Mouse (Mus musculus): ENCODE results near the gene Arl5b. TPM values are rescaled to one million over a fixed set of nuclear protein-coding genes. Genes with fewer than 3 reads are reported as not detected.

Gene Arl5b
- polyA plus RNA-seq, 1 experiment from 2014 or later: 37.9 TPM

GRCm38 (mm10) chr2:15060856-15061255 lies 11.7 kb downstream of the Arl5b start:
- no peak overlapping the region for H3K4me3 ChIP-seq
- no peak for ATAC-seq (ENCODE audit: insufficient number of reproducible peaks, insufficient read depth, low FRiP score, low TSS enrichment, low read depth)
- H3K27ac ChIP-seq: no peak overlapping the region
- H3K36me3 ChIP-seq: no peaks in the 10 kb centered on the region
- no peak overlapping the region for H3K4me2 ChIP-seq
- no peaks in the 10 kb centered on the region for H3K9me3 ChIP-seq
- H3K4me1 ChIP-seq: peaks cover 17% of the 10 kb centered on the region
- no peak overlapping the region for H3K9ac ChIP-seq
- WGBS: 83% methylated on average over 3 of the region's 3 CpGs
- no peaks in the 10 kb centered on the region for H3K27me3 ChIP-seq

GRCm38 (mm10) chr2:15063815-15064214 lies 14.6 kb downstream of the Arl5b start:
- Histone ChIP-seq H3K27ac (no peak overlapping the region), H3K4me3 (no peak overlapping the region), H3K9me3 (no peaks in the 10 kb centered on the region), H3K9ac (no peak overlapping the region), H3K27me3 (no peaks in the 10 kb centered on the region), H3K4me1 (peaks cover 3% of the 10 kb centered on the region), H3K36me3 (peaks cover 5% of the 10 kb centered on the region), H3K4me2 (no peak overlapping the region)
- 37% methylated on average over 1 of the region's 1 CpGs for WGBS
- no peak for ATAC-seq (ENCODE audit: insufficient number of reproducible peaks, insufficient read depth, low FRiP score, low TSS enrichment, low read depth)

DNA sequence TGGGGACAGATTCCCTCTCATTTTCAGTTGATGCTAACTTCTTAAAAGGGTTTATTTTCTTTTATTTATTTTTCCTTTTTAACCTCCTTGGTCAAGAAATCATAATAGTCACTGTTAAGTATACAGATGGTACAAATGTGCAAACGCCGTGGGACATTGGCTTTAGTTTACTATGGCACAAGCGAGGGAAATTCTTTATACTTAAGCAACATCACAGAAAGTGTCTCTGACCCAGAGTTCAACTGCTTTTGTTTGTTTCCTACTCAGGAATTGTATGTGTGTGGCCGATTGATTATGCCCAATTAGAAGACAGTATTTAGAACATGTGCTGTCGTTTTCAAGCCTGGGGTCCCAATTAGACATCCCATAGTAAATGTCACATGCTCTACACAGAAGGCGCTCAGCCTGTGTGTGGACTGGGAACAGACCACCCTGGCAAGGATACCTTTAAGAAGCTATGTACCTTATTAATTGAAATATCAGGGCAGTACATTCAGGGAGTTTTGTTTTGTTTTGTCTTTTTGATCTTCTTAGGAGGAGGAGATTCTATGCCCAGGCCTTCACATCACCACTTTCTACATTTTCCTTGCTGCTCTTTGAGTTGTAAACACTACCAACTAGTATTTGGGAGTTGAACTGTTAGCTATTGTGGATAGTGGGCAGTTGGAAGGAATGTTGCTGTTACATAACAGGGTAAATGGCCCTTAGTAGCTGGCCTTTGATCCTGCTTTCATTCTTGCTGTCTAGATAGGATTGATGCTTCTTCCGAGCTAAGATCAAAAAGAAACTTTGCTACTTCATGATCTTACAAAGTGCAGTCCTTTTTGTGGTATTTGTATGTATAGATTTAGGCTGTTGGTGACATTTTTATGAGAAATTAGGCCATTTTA lies 15.4 kb downstream of the Arl5b start:
- Histone ChIP-seq H3K4me1 (peaks cover 3% of the 10 kb centered on the region; the same call in 1 of the 2 replicates), H3K36me3 (peaks cover 9% of the 10 kb centered on the region), H3K27me3 (no peaks in the 10 kb centered on the region), H3K4me2 (no peak overlapping the region), H3K4me3 (no peak overlapping the region), H3K27ac (no peak overlapping the region), H3K9ac (no peak overlapping the region), H3K9me3 (no peaks in the 10 kb centered on the region)
- 74% methylated on average over 7 of the region's 7 CpGs for WGBS
- ATAC-seq (ENCODE audit: insufficient number of reproducible peaks, insufficient read depth, low FRiP score, low TSS enrichment, low read depth): no peak

GRCm38 (mm10) chr2:15065447-15065846 lies 16.3 kb downstream of the Arl5b start:
- Histone ChIP-seq H3K4me1 (peaks cover 3% of the 10 kb centered on the region; the same call in 1 of the 2 replicates), H3K4me2 (no peak overlapping the region), H3K36me3 (peaks cover 15% of the 10 kb centered on the region), H3K9ac (no peak overlapping the region), H3K4me3 (no peak overlapping the region), H3K27ac (no peak overlapping the region), H3K9me3 (no peaks in the 10 kb centered on the region), H3K27me3 (no peaks in the 10 kb centered on the region)
- WGBS: 74% methylated on average over 2 of the region's 2 CpGs
- ATAC-seq (ENCODE audit: insufficient number of reproducible peaks, insufficient read depth, low FRiP score, low TSS enrichment, low read depth): no peak

DNA sequence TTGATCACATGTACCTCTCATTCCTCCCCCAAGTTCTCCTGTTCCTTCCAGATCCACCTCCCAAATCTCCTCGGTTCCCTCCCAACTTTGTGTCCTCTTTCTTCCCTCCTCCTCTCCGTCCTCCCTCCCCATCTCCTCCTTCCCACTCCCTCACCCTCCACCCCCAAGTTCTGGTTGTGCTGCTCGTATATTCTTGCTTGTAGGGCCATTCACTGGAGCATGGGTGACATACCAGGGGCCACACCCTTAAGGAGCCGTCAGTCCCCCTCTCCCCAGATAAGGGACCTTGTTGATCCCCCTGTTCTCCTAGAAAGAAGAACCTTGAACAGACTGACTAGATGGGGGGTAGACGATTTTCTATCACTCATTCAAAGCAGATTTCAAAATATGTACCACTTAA lies 17.9 kb downstream of the Arl5b start:
- H3K9ac ChIP-seq: no peak overlapping the region
- H3K4me1 ChIP-seq: peaks cover 3% of the 10 kb centered on the region; the same call in 1 of the 2 replicates
- H3K27me3 ChIP-seq: no peaks in the 10 kb centered on the region
- peaks cover 28% of the 10 kb centered on the region for H3K36me3 ChIP-seq
- H3K4me3 ChIP-seq: no peak overlapping the region
- no peak for ATAC-seq (ENCODE audit: insufficient number of reproducible peaks, insufficient read depth, low FRiP score, low TSS enrichment, low read depth)
- H3K4me2 ChIP-seq: no peak overlapping the region
- H3K27ac ChIP-seq: no peak overlapping the region
- H3K9me3 ChIP-seq: no peaks in the 10 kb centered on the region
- 74% methylated on average over 5 of the region's 5 CpGs for WGBS

- Histone ChIP-seq H3K4me1 (no peaks in the 10 kb centered on the region), H3K4me3 (no peak overlapping the region), H3K9me3 (no peaks in the 10 kb centered on the region), H3K4me2 (no peak overlapping the region), H3K9ac (no peak overlapping the region), H3K36me3 (peaks cover 41% of the 10 kb centered on the region), H3K27me3 (no peaks in the 10 kb centered on the region), H3K27ac (no peak overlapping the region)
- WGBS: 96% methylated on average over 2 of the region's 2 CpGs
- no peak for ATAC-seq (ENCODE audit: insufficient number of reproducible peaks, insufficient read depth, low FRiP score, low TSS enrichment, low read depth)
These were observed 34.5 kb downstream of the Arl5b start for GRCm38 (mm10) chr2:15083702-15084101.

- Histone ChIP-seq H3K9ac (no peak overlapping the region), H3K9me3 (no peaks in the 10 kb centered on the region), H3K4me2 (no peak overlapping the region), H3K36me3 (peaks cover 18% of the 10 kb centered on the region), H3K4me3 (no peak overlapping the region), H3K4me1 (no peaks in the 10 kb centered on the region), H3K27ac (no peak overlapping the region), H3K27me3 (no peaks in the 10 kb centered on the region)
- WGBS: 89% methylated on average over 1 of the region's 1 CpGs
- ATAC-seq (ENCODE audit: insufficient number of reproducible peaks, insufficient read depth, low FRiP score, low TSS enrichment, low read depth): no peak
These were observed 38.1 kb downstream of the Arl5b start for GRCm38 (mm10) chr2:15087308-15087707.

- no peaks in the 10 kb centered on the region for H3K27me3 ChIP-seq
- WGBS: 58% methylated on average over 3 of the region's 3 CpGs
- ATAC-seq (ENCODE audit: insufficient number of reproducible peaks, insufficient read depth, low FRiP score, low TSS enrichment, low read depth): no peak
- H3K27ac ChIP-seq: no peak overlapping the region
- H3K36me3 ChIP-seq: no peaks in the 10 kb centered on the region
- H3K4me2 ChIP-seq: no peak overlapping the region
- no peak overlapping the region for H3K9ac ChIP-seq
- no peak overlapping the region for H3K4me3 ChIP-seq
- no peaks in the 10 kb centered on the region for H3K9me3 ChIP-seq
- no peaks in the 10 kb centered on the region for H3K4me1 ChIP-seq
These were observed 47.4 kb downstream of the Arl5b start for GRCm38 (mm10) chr2:15096514-15097090.

DNA sequence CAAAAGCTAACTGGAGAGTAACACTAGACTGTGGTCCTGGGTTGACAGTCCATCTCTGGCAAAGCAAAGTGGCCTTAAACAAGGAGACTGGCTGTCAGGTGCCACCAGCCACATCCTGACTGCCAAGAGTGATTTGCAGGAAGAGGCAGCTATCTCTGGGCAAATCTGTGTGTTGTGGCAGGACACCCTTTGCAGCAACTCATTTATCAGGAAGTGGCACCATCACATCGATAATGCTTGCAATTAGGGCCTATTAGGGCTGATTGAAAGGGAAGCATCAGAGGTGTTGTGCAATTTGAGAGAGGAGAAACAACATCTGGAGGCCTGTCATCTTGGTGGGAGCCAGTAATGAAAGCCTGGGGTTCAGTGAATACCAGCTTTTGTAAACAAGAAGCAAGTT lies 55.2 kb downstream of the Arl5b start:
- no peak overlapping the region for H3K27ac ChIP-seq
- no peak overlapping the region for H3K4me3 ChIP-seq
- no peaks in the 10 kb centered on the region for H3K9me3 ChIP-seq
- H3K36me3 ChIP-seq: no peaks in the 10 kb centered on the region
- no peak overlapping the region for H3K9ac ChIP-seq
- no peaks in the 10 kb centered on the region for H3K27me3 ChIP-seq
- WGBS: 60% methylated on average over 1 of the region's 1 CpGs
- no peak for ATAC-seq (ENCODE audit: insufficient number of reproducible peaks, insufficient read depth, low FRiP score, low TSS enrichment, low read depth)
- H3K4me1 ChIP-seq: peaks cover 3% of the 10 kb centered on the region; the same call in 1 of the 2 replicates
- H3K4me2 ChIP-seq: no peak overlapping the region

DNA sequence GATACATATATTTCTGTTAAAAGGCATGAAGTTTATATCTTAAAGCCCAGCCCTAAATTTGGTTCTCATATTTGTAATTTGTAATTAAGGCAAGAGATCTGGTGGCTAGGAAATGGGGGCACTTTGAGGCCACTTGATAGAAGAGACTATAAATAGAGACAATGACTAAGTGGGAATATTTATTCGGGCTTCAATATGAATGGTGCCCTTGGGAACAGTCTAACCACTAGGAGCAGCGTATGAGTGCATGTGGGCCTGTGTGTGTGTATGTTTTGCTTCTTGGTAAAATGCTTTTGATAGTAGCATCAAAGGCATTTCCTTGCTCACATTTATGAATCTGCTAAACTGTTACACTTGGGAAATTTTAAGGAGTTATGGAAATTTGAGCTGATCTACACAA lies 62.1 kb downstream of the Arl5b start:
- Histone ChIP-seq H3K4me3 (no peak overlapping the region), H3K4me1 (no peaks in the 10 kb centered on the region), H3K27me3 (no peaks in the 10 kb centered on the region), H3K27ac (no peak overlapping the region), H3K9ac (no peak overlapping the region), H3K36me3 (no peaks in the 10 kb centered on the region), H3K9me3 (no peaks in the 10 kb centered on the region), H3K4me2 (no peak overlapping the region)
- 62% methylated on average over 2 of the region's 2 CpGs for WGBS
- no peak for ATAC-seq (ENCODE audit: insufficient number of reproducible peaks, insufficient read depth, low FRiP score, low TSS enrichment, low read depth)

- no peaks in the 10 kb centered on the region for H3K36me3 ChIP-seq
- no peak overlapping the region for H3K27ac ChIP-seq
- no peak overlapping the region for H3K9ac ChIP-seq
- WGBS: 69% methylated on average over 1 of the region's 1 CpGs
- no peaks in the 10 kb centered on the region for H3K4me1 ChIP-seq
- H3K27me3 ChIP-seq: no peaks in the 10 kb centered on the region
- ATAC-seq (ENCODE audit: insufficient number of reproducible peaks, insufficient read depth, low FRiP score, low TSS enrichment, low read depth): no peak
- H3K4me2 ChIP-seq: no peak overlapping the region
- no peaks in the 10 kb centered on the region for H3K9me3 ChIP-seq
- H3K4me3 ChIP-seq: no peak overlapping the region
These were observed 62.7 kb downstream of the Arl5b start for GRCm38 (mm10) chr2:15111808-15112440.

DNA sequence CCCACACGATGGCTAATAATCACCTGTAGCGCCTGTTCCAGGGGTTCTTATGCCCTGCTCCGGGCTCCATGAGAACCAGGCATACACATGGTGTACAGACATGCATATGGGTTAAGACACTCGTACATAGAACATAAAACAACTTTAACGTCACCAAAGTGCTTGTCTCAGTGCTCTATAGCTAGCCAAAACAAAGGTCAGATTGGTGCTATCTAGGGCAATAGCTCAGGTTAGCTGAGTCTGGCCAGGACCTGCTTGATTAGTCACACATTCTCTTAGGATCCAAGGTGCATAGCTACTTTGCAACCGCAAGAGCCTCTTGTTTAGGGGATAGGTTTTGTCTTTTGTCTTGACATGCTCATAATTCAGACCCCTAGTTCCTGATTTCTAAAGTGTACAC lies 63.5 kb downstream of the Arl5b start:
- Histone ChIP-seq H3K36me3 (no peaks in the 10 kb centered on the region), H3K4me1 (no peaks in the 10 kb centered on the region), H3K9me3 (no peaks in the 10 kb centered on the region), H3K27me3 (no peaks in the 10 kb centered on the region), H3K9ac (no peak overlapping the region), H3K27ac (no peak overlapping the region), H3K4me2 (no peak overlapping the region), H3K4me3 (no peak overlapping the region)
- no peak for ATAC-seq (ENCODE audit: insufficient number of reproducible peaks, insufficient read depth, low FRiP score, low TSS enrichment, low read depth)
- WGBS: 89% methylated on average over 6 of the region's 6 CpGs
